Mouse (Mus musculus) frontal cortex, postnatal 36 days (tissue): ENCODE measurements around the gene Exd2.

Experiments
- DNase-seq, 2 experiments: peaks; one replicate each; pipeline ENCODE4 v3.0.0; 2022; ENCODE audit warnings: low spot score in 2 of 2

The Exd2 gene

DNA sequence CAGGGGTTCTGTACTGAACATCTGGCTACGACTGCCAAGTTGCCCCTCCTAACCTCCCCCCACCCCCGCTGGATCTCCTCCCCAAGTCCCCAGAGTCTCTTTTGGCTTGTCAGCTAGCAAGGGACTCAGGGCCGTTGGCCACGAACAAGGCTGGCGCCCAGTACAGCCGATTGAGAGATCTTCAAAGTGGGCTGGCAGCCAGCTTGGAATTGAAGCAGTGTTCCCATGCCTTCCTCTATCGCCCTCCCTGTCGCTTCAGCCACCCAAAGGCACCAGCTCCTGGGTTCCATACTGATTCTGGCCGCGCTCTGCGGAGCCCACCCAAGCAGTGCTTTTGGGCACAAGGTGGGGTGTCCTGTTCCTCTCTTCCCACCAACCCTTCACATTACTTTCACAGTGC, 86.8 kb downstream of the Exd2 start:
- DNase-seq: no peak
